Mouse (Mus musculus): ENCODE measurements around the gene Zfp385b.

DNA sequence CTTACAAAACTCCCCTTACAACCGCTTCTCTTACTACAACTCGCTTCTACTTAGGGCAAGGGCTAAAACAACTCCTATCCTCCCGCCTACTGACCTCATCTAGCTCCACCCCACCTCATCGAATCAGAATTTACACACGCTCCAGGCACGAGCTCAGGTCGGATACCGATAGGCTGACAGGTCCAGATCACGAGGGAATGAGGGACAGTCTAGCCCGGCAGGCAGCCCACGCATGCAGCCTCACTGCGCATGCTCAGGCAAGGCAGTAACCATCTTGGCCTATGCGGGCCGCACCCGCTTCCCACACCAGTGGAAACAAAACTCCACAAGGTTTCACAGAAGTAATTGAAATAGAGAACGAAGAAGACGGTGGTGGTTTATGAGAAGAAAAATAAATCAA lies 20.1 kb upstream of the Zfp385b start:
- TF ChIP-seq CTCF (IDR thresholded peaks at IDR 0.05; ENCODE audit: control insufficient read depth, insufficient read depth, insufficient replicate concordance, low read depth, low read length) = no peak
- peak; percentile 72; the same call in 1 of the 2 replicates for TF ChIP-seq POLR2A (IDR thresholded peaks at IDR 0.05; ENCODE audit: control insufficient read depth, low read depth, low read length)
